Mouse (Mus musculus) v-Abl transformed pro-B cells (cell line): ENCODE data around the gene Ctnnbl1.

Source experiments
- in situ Hi-C, 2 experiments: fragments of 400-800 bp; cut with MboI; formaldehyde crosslinking; loops; one replicate each; pipeline ENCODE4 v1.15.1; 2025; ENCODE audit not compliant: unreplicated experiment in 2 of 2

Ctnnbl1 gene

GRCm38 (mm10) chr2:157792840-157793552 lies 55.8 kb downstream of the Ctnnbl1 start:
- in situ Hi-C loops = no loop called here

- in situ Hi-C loops = no loop called here
Measured at GRCm38 (mm10) chr2:157793851-157794332, 56.7 kb downstream of the Ctnnbl1 start.

DNA sequence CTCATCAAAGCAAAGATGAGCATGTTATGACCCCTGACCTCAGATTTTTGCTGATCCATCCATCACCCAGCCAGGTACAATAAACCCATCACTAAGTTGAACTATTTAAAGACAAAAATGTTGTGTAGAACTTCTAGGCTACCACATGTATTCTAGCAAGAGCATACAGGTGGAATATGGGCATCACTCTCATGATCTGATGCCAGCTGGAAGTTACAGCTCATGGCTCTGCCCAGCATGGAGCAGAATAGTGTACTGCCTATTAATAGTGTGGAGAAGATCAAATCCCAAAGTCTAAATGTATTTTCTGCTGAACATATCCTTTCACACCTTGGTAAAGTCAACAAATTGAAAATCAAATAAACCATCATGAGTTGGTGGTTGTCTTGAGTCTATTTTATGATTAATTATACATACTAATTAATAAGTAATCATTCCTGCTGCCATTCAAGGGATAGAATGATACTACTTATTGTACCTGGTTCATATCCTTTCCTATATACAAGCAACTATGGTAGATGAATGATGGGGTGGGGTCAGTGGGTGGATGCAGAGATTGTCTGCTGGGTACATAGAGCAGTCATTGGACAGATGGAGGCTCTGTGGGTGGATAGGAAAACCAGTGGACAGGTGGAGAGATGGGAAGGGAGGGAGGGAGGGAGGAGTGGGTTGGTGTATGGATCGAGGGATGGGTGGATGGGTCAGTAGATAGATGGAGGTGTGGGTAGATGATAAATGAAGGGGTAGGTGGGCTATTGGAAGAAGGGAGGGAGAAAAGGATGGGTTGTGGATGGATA lies 58.6 kb downstream of the Ctnnbl1 start:
- in situ Hi-C loops = no loop called here

DNA sequence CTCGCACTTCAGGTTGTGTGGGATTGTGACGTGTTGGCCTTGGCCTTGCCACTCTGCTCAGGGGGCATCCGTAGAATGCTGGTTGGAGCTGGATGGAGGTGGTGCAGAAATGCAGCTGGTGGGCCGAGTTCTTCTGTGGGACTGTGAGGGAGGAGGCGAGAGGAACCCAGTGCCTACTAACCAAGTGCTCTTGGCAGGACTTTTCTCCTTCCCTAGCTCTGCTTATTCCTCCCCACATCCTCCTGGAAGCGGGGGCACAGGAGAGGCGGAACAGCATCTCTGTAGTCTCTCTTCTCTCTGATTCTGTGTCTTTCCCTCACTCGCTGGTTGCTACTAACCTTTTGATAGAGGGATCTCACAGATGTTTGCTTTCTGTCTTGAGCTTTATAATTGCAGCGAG lies 62.3 kb downstream of the Ctnnbl1 start:
- in situ Hi-C loops = no loop called here

DNA sequence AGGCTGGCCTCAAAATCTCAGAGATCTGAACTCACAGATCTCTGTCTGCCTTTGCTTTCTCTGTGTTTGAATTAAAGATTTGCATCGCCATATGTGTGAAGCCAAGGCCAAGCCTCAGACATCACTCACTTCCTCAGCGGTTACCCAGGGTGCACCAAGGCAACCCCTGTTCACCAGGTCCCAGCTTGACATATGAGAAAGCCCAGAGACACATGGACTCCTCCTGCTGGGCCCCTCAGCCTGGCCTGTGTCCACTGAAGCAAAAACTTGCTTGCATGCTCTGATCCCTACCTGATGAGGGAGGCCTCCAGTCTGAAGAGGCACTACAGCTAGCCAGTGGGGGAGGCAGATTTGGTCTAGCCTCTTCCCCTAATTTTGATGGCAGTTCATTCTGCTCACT lies 63.1 kb downstream of the Ctnnbl1 start:
- in situ Hi-C loops = no loop called here

- in situ Hi-C loops = no loop called here
Measured at GRCm38 (mm10) chr2:157800746-157801501, 63.7 kb downstream of the Ctnnbl1 start.

DNA sequence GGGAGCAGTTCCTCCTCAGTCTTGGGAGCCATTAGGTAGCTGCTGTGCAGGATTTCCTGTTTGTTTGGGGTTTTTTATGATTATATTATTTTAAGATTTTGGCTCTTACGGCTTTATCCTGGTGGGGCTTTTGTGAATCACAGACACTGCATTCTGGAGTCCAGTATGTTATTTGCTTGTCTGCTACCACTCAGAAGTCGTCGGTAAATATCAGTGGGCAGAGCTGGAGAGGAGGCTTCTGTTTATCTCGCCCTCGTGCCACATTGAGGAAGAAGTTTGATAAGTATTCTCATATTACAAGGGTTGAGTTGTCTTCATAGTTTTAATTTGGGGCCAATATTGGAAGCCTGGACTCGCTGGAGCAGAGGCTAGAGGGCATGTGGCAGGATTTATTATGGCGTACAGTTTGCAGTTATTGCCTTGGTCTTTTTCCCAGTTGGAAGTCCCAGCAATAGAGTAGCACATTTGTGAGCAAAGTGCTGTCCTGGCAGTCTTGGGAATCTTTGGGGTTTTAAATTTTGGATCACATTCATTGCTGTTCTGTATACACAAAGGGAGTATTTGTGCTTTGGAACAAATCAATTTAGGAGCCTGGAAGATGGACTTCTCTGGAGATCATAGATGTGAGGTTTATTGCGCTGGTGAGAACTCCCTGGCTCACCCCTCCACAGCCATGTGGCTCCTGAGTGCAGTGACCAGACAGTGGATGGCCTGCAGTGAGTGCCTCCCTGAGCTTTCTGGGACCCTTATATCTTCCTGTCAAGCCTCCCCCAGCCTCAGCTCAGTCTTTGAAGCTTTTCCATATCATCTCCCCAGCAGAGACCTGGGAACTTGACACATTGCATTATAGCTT lies 64.5 kb downstream of the Ctnnbl1 start:
- in situ Hi-C loops = no loop called here

- in situ Hi-C loops = no loop called here
Measured at GRCm38 (mm10) chr2:157802666-157803065, 65.5 kb downstream of the Ctnnbl1 start.

GRCm38 (mm10) chr2:157804388-157804787 lies 67.2 kb downstream of the Ctnnbl1 start:
- in situ Hi-C loops = no loop called here

DNA sequence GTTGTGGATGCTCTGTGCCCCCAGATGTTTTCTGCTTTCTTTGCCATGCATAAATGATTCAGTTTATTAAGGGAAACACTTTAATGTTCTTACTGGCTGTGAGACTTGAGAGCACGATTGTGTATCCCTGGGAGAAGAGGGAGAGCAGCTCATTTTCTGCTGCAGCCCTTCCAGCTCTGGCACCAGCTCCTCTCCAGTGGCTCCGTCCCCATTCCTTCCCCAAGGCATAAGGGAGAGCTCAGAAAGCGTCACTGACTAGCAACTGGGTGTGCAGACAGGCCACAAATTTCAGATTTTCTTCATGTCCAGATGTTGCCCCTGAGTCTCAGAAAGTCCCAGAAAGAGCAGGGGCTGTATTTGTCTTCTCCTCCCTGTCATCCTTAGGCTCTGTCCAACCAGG lies 67.9 kb downstream of the Ctnnbl1 start:
- in situ Hi-C loops = no loop called here

DNA sequence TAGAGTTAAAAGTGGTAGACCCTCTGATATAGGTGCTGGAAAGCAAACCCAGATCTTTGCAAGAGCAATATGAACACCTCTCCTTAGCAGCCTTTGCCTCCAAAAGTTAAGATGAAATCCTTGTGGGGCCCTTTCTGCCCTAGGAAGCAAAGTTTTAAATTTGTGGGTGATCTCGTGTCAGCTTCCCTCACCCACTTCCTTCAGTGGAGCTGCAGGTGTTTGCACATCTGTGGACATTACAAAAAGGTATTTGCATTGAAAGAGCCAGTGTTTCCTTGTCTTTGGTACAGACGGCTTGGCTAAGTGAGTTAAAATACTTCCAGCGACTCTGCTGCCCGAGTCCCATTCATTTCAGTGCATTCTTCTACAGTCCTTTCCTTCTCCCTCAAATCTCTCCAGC lies 69.9 kb downstream of the Ctnnbl1 start:
- in situ Hi-C loops = no loop called here

DNA sequence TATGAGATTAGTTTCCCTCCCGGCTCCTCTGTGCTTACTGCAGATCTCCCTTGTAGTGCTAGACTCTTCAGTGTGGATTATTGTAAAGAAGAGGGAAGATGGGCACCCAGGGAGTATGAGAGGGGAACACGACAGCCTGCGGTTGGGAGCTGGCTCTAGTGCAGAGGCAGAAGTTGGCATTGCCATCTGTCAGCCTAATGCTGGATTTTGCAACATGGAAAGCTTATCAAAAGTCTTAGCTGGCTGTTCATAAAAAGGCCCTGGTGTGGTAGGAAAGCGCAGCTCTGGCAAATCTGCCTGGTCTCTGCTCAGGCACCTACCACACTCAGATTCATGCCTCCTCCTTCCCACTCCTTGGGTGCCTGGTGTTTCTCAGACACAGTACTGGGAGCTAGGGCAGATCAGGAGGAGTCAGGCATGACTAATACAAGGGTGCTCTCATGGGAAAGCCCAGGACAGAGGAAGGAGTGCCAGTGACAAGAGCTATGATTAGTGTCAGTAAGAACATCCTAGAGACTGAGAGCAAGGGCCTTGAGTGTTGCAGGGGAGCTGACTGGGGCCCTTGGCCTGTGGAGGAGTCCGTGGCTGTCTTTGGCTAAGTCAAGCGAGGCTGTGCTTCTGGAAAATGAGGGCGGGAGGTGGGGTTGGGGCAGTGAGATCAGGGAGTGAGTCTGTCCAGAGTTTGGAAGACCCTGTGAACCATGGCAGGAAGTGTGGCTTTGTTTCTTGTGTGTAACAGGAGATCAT lies 70.6 kb downstream of the Ctnnbl1 start:
- in situ Hi-C loops = no loop called here

DNA sequence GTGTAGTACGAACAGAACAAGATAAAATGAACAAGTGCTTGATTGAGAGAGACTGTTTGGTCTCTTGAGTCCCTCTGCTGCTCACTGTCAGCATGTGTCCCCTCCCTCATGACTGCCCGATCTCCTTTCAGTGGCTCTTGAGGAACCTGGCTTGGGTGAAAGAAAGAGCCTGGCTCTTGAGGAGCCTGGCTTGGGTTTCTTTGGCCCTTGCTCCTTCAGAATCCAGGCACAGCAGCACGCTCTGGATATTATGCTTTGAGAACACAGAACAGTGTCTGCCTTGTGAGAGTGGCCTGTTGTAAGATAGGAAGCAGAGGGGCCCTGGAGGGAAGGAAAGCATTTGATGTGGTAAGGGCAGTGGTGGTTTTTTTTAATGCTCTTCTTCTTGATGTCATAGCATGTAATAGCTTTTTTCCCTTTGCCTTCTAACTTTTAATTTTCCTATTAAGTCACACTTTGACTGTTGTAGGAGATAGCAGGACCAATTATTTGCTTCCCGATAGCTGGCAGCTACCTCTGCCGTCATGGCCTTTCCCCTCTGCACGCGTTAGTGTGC lies 71.2 kb downstream of the Ctnnbl1 start:
- in situ Hi-C loops = no loop called here

GRCm38 (mm10) chr2:157809341-157809740 lies 72.1 kb downstream of the Ctnnbl1 start:
- in situ Hi-C loops = no loop called here

- in situ Hi-C loops = no loop called here
Measured at GRCm38 (mm10) chr2:157810749-157811148, 73.5 kb downstream of the Ctnnbl1 start.

- in situ Hi-C loops = no loop called here
Measured at GRCm38 (mm10) chr2:157813121-157813520, 75.9 kb downstream of the Ctnnbl1 start.

DNA sequence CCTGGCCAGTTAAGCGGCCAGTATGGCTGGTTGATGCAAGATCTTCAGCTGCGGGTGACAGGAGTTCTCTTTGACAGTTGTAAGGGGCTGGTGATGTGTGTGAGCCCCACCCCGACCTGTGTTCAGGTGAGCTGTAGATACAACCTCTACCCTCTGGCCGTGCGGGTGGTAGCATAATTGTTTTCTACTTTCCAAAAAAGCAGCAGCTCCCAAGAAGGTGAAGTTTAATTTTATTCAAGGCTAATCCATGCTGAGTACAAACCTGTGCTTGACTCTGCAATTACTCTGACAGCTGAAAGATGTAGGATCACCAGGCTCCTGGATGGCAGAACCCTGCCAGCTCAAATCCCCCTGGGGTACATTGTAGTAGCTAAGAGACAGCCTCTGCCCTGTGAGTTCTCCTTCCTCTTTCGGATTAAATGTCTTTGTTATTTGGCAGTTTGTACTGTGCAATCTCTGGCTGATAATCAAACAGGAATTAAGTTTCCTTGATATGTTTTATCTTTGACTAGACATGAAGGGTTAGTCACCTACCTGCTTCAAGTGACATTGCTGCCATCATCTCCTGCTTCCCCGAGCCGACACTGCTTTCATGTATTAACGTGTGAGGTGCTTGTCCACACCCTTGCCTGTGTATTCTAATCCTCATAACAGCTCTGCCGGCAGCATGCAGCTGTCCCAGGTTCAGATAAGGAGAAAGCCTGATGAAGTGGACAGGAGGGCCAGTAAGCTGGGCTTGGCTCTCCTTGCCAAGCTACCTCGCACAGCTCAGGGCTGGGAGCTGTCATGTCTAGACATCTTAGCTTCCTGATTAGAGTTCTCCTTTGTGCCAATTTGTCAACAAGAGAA lies 77.1 kb downstream of the Ctnnbl1 start:
- in situ Hi-C loops = no loop called here

- in situ Hi-C loops = no loop called here
Measured at GRCm38 (mm10) chr2:157814965-157815283, 77.7 kb downstream of the Ctnnbl1 start.

GRCm38 (mm10) chr2:157817672-157818071 lies 80.5 kb downstream of the Ctnnbl1 start:
- in situ Hi-C loops = no loop called here
